Mouse (Mus musculus): Measurements from ENCODE around the gene Bms1. TPM values are rescaled to one million over a fixed set of nuclear protein-coding genes. Genes with fewer than 3 reads are reported as not detected.

Gene Bms1
- total RNA-seq (2021) = 10 to 100 TPM; 23.2 to 24.7 TPM
- long read RNA-seq, experiment 1, full-length matches to known transcripts = 20 of 28 reads
- long read RNA-seq, experiment 1, partial matches to known transcripts = 4 of 28 reads
- long read RNA-seq, experiment 1, other reads (novel, unspliced or antisense) = 4 of 28 reads
- long read RNA-seq, experiment 2, full-length matches to known transcripts = 25 of 34 reads
- long read RNA-seq, experiment 2, partial matches to known transcripts = 7 of 34 reads
- long read RNA-seq, experiment 2, other reads (novel, unspliced or antisense) = 2 of 34 reads

DNA sequence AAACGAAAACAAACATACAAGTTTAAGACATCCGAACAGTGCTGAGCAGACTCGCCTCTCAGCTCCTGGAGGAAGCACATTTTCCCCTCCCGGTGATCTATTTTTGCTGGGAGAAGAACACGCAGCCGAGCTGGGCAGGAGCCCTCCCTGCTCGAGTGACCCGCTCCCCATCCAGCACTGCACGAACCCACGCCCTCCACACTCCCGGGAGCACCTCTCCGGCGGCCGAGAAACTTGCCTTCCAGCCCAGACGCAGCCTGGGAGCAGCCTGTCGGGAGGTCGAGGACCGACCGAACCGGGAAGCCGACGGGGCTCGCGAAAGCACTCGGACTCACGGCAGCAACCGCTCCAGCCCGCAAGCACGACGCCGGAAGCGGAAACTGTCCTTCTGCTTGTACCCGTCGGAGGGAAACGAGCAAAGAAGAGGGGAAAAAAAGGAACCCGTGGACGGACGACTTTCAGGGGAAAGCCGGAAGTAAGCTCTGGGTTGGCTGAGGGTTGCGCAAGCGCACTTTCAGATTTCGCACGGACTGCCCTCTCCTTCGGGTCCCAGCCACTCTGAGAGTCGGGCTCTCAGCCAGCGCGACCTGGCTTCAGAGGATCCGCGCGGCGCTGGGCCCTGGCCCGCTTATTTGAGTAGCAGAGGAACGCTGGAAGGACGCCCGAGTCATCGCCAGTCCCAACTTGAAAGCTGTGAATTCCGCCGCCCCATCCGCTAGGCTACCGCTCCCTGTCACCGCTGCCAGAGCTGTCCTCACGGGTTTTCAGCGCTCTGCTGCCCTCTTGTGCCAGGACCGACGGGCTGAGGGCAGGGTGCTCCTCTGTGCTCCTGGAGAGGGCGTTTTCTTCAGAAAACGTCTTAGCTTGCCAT is at the start of gene Bms1:
Gene Bms1 (minus strand): TSS at position 425 of the 871 bp plus-strand sequence.
- intact Hi-C loops (cut with DNase I; ENCODE audit: low total_unique reads) = no loop called here
- peak; percentile 94 for DNase-seq

DNA sequence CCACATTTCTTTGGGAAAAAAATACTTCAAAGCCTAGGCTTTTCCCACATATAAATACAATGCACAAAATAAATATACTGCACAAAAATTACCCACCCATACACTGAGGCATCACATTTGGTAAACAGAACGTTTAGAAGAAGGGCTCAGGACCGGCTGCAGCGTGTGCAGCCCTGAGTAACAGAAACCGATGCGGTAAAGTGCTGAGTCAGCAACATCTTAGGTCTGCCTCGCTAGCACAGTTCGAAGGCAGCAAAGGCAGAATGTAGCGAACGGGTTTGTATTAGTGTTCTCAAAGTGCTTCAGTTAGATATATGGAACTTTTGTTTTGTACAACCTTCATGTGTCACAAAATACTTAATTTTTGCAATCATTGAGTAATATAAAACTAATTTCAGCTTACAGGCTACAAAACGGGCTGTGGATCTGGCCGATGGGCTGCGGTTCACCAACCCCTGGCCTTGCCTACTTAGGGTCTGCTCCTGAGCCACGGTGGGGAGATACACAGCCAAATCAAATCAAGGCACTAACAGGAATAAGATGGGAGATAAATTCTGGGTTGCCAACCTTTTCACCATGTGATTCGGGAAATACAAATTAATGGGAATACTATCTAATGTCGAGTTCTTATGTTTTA is 42.9 kb upstream of the Bms1 start:
- DNase-seq = no peak
- intact Hi-C loops (cut with DNase I; ENCODE audit: low total_unique reads) = no loop called here

DNA sequence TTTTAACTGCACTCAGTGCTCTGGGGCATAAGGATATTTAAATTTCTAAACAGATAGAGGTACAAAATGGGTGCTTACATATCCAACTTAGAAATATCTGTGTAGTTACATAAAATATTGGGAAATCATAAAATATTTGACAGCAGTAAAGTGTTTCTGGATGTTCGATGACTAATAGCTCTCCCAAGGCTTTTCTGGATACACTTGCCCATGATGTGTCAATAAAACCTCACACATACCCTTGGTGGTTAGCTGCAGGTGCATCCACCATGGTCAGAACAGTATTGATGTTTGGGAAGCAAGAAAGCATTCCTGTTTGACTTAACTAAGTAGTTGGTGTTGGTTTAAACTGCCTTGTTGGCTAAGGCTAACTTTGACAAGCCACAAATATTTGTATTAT is 38.5 kb upstream of the Bms1 start:
- intact Hi-C loops (cut with DNase I; ENCODE audit: low total_unique reads) = no loop called here
- DNase-seq = no peak

DNA sequence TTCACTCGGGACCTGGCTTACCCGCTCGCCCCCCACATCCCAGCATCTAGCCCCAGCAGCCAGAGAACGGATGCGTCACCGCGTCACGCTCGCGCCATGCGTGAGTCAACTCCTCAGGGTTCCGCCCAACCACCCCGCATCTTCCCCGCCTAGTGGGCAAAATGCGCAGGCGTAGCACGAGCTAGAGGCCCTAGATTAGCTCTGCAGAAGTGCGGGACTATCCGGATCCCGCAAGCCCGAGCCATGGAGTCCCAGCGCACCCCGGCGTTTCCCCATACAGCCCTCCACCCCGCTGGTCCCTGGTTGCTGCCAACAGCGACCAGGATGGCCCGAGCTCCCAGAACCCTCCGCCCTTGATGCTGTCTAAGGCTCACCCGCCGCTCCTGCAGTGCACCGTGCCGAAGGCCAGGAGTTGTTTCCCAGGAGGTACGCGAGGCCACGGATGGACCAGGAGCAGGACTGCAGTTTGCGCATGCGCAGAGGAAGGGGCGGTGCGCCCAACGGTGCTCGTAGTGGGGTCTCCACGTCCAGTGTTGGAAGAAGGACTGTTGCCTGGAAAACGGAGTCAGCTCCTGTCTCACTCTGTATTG is 35.9 kb upstream of the Bms1 start, which contains the start of gene Zfp248:
Gene Zfp248 (minus strand): TSS at position 487 of the 590 bp plus-strand sequence.
- intact Hi-C loops (cut with DNase I; ENCODE audit: low total_unique reads) = no loop called here
- peak; percentile 89 for DNase-seq

DNA sequence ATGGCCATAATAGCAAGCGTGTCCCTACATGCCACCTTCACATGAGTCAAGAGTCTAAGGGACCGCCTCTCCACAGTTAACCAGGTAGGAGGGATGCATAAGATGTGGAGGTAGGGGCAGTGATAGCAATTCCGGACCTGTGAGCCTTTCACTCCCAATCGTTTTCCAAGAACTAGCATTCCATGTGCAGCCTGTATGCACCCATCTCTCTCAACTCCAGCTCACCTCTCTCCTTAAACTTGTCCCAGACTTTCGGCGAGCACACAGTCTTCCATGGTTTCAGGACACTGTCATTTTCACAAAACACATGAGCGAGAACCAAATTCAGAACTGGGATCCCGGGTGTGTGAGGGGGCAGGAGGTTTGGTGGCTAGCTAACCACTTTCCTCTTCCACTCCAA is 35.2 kb upstream of the Bms1 start:
- intact Hi-C loops (cut with DNase I; ENCODE audit: low total_unique reads) = no loop called here
- no peak for DNase-seq

DNA sequence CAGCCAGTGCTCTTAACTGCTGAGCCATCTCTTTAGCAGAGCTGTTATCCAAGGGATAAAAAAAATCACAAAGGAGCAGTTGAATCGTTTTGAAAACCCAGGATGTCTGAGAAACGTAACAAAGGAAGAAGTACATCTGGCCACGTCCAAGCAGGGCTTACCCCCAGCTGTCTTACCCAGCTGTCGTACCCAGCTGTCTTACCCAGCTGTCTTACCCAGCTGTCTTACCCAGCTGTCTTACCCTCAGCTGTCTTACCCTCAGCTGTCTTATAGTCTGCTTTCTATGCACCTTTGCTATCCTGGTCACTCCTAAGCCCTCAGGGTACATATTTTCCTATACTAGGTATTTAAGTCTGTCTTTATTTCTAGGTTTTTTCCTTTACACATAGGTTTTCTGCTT is 12.2 kb upstream of the Bms1 start:
- intact Hi-C loops (cut with DNase I; ENCODE audit: low total_unique reads) = no loop called here
- DNase-seq = no peak

DNA sequence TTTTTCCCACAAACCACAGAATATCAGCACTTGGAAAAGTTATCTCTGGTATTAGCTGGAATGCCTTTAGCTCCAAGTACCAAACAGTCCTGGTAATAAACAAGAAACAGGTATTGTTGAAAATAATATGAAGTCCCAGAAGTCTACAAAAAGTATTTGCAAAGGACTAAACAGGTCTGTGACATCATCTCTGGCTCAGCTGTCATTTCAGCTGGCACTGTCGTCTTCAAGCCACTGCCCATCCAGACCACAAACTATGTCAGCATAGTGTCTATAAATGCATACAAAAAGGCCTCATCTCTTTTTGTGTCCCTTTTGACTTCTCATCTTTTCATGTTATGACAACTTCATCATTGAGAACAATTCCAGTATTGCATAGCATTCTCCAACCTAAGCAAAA is 7.4 kb upstream of the Bms1 start:
- no peak for DNase-seq
- intact Hi-C loops (cut with DNase I; ENCODE audit: low total_unique reads) = no loop called here

DNA sequence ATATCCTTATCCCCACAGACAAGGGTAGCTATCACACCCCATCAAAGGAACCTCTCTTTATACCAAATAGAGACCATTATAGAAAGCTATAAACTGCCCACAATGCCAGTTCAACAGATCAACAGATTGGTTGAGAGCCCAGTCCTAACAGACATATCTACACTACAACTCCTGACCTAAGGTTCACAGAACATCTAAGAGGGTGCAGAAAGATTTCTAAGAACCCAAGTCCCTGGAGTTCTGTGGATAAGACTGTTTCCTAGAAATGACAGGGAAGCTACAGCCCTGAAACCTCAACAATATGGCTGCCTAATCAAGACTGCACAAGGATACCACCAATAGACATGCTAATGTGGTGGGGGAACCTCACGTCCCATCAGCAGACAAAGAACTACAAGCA is 8.8 kb downstream of the Bms1 start:
- no peak for DNase-seq
- intact Hi-C loops (cut with DNase I; ENCODE audit: low total_unique reads) = no loop called here

DNA sequence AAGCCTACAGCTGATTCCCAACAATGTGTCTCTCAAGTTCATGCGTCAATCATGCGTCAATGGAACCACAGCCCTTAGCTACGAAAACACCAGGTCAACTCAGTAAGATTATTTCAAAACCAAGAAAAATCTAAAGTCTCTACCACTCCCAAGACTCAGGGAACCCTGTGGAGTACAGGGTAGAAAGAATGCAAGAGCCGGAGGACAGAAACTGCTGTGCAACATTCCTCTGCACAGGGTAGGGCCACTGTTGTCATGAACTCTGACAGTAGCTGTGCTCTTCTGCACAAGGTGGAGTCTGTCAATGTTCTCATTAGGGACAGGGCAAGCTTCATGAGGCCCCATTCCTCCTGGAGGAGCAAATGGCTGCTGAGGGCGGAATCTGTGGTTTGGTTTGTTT is 10.8 kb downstream of the Bms1 start:
- intact Hi-C loops (cut with DNase I; ENCODE audit: low total_unique reads) = no loop called here
- DNase-seq = no peak

DNA sequence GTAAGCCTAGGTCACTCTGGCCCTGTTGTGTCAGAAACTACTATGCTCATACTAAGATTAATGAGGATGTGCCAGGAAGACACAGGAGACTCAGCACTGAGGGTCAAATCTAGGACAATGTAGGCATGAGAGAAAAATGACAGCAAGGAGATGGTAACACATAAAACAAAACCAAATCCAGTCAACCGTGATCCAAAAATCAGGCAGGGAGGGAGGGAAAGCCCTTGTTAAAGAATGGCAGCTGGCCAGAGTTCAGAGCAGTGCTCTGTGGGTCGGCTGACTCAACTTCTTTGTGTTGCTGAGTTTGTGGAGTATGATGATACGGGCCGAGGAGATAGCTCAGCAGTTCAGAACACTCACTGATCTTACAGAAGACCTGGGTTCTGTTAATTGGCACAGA is 12.9 kb downstream of the Bms1 start:
- DNase-seq = no peak
- intact Hi-C loops (cut with DNase I; ENCODE audit: low total_unique reads) = no loop called here

DNA sequence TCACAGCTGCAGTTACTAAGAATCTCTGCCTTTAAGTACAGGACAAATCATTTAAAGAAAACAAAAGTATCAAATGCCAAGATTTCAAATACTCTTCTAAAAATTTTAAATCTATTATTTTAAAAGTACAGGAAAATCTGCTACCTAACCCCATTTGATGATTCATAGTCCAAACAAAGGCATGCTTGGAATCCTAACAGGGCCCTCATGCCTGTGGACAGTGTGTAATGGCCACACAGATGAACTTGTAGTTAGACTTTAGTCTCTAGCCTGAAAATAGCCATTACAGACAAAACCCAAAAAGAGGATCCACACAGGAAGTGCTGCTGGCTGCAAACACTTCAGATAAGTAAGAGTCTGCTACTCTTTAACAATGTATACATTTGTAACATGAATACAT is 28.5 kb downstream of the Bms1 start:
- intact Hi-C loops (cut with DNase I; ENCODE audit: low total_unique reads) = no loop called here
- no peak for DNase-seq

DNA sequence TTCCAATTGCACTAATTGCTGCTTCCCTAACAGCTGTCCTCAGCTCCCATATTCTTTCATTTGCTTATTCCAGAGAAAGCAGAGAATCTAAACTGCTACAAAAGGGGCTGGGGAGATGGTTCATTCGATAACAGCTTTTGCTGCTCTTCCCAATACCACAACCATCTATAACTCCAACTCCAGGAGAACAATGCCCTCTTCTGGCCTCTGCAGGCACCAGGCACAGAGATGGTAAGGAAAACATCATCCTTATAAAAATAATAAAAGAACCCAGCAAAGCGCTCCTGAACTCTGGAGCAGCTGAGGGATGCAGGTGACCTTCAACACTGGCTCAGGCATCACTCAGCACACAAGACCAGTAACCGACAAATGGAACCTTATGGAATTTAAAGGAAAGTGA is 33.3 kb downstream of the Bms1 start:
- DNase-seq = no peak
- intact Hi-C loops (cut with DNase I; ENCODE audit: low total_unique reads) = no loop called here

DNA sequence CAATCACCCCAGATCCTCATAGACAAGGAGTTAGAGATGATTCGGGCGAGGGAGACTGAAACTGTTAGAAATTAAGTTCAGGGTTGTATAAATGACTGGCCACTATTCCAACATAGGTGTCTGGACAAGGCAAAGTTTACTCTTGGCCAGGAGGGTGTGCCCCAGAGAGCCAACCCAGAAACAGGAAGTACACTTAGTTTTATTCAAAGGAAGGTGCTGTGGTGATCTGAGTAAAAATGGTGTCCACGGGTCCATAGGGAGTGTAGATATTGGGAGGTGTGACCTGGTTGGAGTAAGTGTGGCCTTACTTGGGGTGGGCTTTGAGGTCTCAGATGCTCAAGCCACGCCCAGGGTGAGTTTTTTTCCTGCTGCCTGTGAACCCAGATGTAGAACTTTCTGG is 38.0 kb downstream of the Bms1 start:
- intact Hi-C loops (cut with DNase I; ENCODE audit: low total_unique reads) = loop anchor here (5.0 kb wide), 1 partner anchor 199 kb away; no protein-coding TSS in a partner anchor
- no peak for DNase-seq

DNA sequence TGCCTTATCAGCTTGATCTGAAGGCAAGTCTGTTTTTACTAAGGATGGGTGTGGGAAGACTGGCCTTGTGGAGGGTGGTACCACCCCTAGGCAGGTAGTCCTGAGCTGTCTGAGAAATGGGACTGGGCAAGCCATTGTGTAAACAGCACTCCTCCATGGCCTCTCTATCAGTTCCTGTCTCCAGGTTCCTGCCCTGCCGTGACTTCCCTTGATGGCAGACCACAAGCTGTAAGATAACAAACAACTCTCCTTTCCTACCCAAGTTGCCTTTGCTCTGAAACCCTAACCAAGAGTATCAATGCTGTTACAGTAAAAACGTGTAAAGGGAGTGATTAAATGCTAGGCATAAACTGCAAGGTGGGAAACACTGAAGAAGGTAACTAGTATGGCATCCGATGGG is 38.6 kb downstream of the Bms1 start:
- intact Hi-C loops (cut with DNase I; ENCODE audit: low total_unique reads) = loop anchor here (5.0 kb wide), 1 partner anchor 198 kb away; no protein-coding TSS in a partner anchor
- no peak for DNase-seq

DNA sequence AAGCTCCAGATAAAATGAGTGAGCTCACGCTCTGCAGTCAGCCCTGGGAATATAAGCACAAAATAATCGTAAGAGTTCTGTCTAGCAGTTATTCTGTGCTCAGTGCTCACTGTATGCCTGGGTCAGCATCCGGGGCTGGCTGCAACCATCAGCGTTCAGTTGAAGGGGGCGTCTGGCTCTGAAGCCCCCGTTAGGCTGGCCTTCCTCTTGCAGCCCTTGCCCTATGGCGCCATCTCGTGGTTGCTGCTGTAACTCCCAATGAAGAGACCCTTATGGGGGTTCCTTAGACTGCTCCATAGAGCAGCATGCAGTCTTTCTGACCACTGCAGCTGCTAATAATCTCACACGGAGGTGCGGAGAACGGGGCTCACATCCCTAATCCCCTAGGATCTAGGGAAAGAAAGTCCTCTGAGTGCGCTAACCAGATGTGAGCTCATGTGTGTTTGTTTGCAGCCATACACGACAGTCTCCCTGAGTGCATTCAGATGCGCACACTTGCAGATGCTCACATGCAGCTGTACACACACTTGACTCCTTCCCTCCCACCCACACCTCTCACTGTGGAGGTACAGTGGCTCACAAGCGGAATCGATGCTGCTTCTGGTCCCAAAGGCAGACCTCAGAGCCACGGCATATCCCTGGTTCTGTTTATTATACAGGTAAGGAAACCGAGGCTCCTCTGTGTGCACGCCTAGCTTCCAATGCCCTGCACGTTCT is 39.7 kb downstream of the Bms1 start:
- intact Hi-C loops (cut with DNase I; ENCODE audit: low total_unique reads) = loop anchor here (5.0 kb wide), 1 partner anchor 197 kb away; no protein-coding TSS in a partner anchor
- peak; percentile 71 for DNase-seq

DNA sequence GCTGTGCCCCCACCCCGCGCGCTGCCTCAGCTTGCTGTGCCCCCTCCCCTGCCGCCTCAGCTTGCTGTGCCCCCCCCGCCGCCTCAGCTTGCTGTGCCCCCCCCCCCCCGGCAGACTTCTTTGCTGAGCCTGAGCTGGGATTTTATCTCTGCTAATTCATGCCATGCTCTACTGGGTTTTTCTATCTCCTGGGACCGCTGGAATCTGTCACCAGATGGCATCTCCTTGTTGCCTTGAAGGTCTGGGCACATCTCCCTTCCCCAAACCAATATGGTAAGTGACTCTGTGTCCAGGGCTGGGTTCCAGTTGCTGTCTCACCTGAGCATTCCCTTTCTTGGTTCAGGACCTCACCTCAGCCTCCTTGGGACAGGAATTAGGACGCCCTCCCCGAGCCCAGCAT is 41.7 kb downstream of the Bms1 start:
- intact Hi-C loops (cut with DNase I; ENCODE audit: low total_unique reads) = no loop called here
- DNase-seq = no peak

DNA sequence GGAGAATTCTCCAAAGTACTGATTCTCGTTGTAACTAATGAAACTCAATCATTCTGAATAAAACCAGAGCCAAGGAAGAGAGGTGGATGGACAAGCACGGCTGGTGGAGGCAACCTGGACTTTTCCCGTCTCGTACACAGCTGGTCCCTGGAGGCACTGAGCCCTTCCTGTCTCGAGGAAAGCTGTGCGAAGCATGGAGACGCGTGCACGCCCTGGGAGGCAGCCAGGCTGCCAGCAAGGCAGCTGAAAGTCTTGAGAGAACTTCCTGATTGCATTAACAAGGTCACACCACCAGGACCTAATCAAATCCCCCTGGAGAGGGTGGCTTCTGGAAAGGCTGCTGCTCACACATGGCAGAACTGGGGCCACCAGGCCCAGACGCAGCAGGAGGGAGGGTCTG is 43.3 kb downstream of the Bms1 start:
- intact Hi-C loops (cut with DNase I; ENCODE audit: low total_unique reads) = no loop called here
- DNase-seq = peak; percentile 37

DNA sequence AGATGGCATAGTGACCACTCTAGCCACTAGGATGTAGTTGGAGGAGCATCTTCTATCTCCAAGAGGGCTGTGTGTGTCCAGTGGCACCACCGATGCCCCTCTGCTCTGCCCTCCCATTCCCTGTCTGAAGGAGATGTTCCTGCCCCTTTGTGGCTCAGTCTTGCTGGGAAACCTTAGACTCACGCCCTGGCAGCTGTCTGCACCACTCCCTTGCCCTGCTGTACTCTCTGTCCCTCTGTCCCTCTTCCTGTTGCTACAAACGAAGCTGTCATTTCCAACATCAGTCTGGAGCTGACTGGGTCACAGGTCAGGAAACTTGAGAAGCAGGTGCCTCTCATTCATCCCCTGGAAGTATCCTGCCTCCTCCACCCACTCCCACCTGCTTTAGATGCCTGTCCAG is 43.8 kb downstream of the Bms1 start:
- no peak for DNase-seq
- intact Hi-C loops (cut with DNase I; ENCODE audit: low total_unique reads) = no loop called here

DNA sequence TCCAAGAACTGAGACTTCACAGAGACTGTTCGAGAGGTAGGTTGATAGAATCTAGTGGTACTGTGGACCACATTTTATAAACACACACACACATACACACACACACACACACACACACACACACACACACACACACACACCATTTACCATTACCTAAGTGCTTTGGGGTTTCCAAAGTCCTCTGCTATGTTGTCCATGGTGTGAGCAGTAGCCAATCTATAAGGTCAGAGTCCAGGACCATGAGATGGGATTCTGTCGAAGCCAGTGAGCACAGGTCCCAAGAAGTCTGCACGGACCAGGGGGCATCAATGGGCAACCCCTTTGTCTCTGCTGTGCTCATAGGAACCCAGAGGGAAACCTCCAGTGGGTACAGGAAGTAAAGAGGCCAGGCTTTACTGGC is 44.2 kb downstream of the Bms1 start:
- intact Hi-C loops (cut with DNase I; ENCODE audit: low total_unique reads) = no loop called here
- DNase-seq = no peak

Measured in gastrocnemius, postnatal 14 days (tissue).